Mouse (Mus musculus) stomach, postnatal 0 days (tissue): Measurements from ENCODE around the gene Maml1. TPM values are rescaled to one million over a fixed set of nuclear protein-coding genes. Genes with fewer than 3 reads are reported as not detected.

ENCODE experiments used
- ATAC-seq: fragments of 200-750 bp; cut with Nextera tagmentation; 2 replicates; pipeline ENCODE4 v1.8.0; 2017; ENCODE audit not compliant: low FRiP score, low TSS enrichment
- DNase-seq: peaks from one replicate; pipeline ENCODE4 v3.0.0-alpha.2; 2016; ENCODE audit warnings: low spot score
- H3K27ac ChIP-seq: fragments of 300-500 bp; sonication (generic); replicated peaks from 2 replicates; pipeline ENCODE4 v1.5.1; 2014; ENCODE audit warnings: mild to moderate bottlenecking, control low read depth
- H3K27me3 ChIP-seq: fragments of 300-500 bp; sonication (generic); 2 replicates; pipeline ENCODE4 v1.6.1; 2014; ENCODE audit warnings: low read length; ENCODE audit not compliant: control insufficient read depth, insufficient read depth
- H3K36me3 ChIP-seq: fragments of 300-500 bp; sonication (generic); 2 replicates; pipeline ENCODE4 v1.6.1; 2014; ENCODE audit warnings: low read length, mixed read lengths; ENCODE audit not compliant: control insufficient read depth, insufficient read depth
- H3K4me1 ChIP-seq: fragments of 300-500 bp; sonication (generic); replicated peaks from 2 replicates; pipeline ENCODE4 v1.6.1; 2014; ENCODE audit warnings: antibody characterized with exemption; ENCODE audit not compliant: control insufficient read depth, insufficient read depth
- H3K4me2 ChIP-seq: fragments of 300-500 bp; sonication (generic); replicated peaks from 2 replicates; pipeline ENCODE4 v1.6.1; 2014; ENCODE audit warnings: low read depth, mild to moderate bottlenecking, control low read depth, moderate library complexity
- H3K4me3 ChIP-seq: fragments of 300-500 bp; sonication (generic); 2 replicates; pipeline ENCODE4 v1.5.1; 2014; ENCODE audit warnings: low read depth, low read length, control low read depth
- H3K9ac ChIP-seq: fragments of 300-500 bp; sonication (generic); 2 replicates; pipeline ENCODE4 v1.6.1; 2014; ENCODE audit warnings: mild to moderate bottlenecking, low read length, control low read depth, mixed read lengths
- H3K9me3 ChIP-seq: fragments of 300-500 bp; sonication (generic); 2 replicates; pipeline ENCODE4 v1.6.1; 2016; ENCODE audit warnings: low read length; ENCODE audit not compliant: control insufficient read depth
- CTCF ChIP-seq: IDR thresholded peaks from 2 replicates; pipeline ENCODE4 v1.5.1; 2016; ENCODE audit warnings: antibody characterized with exemption, low read depth, mild to moderate bottlenecking, moderate library complexity
- EP300 ChIP-seq: optimal IDR thresholded peaks from 2 replicates; pipeline ENCODE3; 2016; ENCODE audit warnings: antibody characterized with exemption
- WGBS: fragments of 180-500 bp; shearing (Covaris S2); extraction: QIAGEN DNeasy Blood & Tissue Kit; methylation state at CpG from one replicate; pipeline ENCODE4 v1.1.7; 2014; 5-methylcytosine and 5-hydroxymethylcytosine counted together
- microRNA-seq: library from miRNA; unstranded; fragments of <30 nt; microRNA quantifications from one replicate; pipeline ENCODE4, GENCODE M21; 2016
- polyA plus RNA-seq: library from polyadenylated mRNA; unstranded; fragments of >200 nt; fragmentation: Nextera tagmentation; extraction: Ambion mirVana; gene quantifications from 2 replicates; pipeline ENCODE4 v1.2.1, GENCODE M21; 2015

Gene Maml1
- polyA plus RNA-seq, 1 experiment from 2014 or later: 2.4 TPM

DNA sequence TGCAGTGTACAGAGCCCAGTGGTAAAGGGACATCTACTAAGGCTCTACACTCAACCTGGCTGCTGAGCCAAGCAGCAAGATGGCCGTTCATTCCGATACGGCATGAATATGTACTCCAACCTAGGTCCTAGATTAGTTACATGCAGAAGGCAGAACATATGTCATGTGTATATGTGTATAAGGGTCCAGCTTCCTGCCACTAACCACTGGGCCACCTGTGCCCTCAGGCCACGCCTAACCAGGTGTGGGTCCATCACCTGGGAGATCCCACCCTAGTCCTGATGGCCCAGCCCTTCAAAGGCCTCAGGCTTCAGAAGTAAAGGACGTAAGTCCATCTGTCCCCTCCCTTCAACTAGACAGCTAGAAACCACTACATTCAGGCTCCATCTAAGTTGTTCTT is 84.1 kb downstream of the Maml1 start:
- no peak for TF ChIP-seq EP300
- TF ChIP-seq CTCF: no peak
- no peak overlapping the region for H3K27ac ChIP-seq
- 86% methylated on average over 5 of the region's 5 CpGs for WGBS
- H3K4me1 ChIP-seq: peaks cover 8% of the 10 kb centered on the region; the same call in 1 of the 2 replicates
- no peaks in the 10 kb centered on the region for H3K9me3 ChIP-seq
- ATAC-seq (no peak), DNase-seq (no peak)
- H3K36me3 ChIP-seq: peaks cover 31% of the 10 kb centered on the region
- H3K27me3 ChIP-seq: no peaks in the 10 kb centered on the region
- H3K4me3 ChIP-seq: no peak overlapping the region
- no peak overlapping the region for H3K4me2 ChIP-seq
- H3K9ac ChIP-seq: no peak overlapping the region

DNA sequence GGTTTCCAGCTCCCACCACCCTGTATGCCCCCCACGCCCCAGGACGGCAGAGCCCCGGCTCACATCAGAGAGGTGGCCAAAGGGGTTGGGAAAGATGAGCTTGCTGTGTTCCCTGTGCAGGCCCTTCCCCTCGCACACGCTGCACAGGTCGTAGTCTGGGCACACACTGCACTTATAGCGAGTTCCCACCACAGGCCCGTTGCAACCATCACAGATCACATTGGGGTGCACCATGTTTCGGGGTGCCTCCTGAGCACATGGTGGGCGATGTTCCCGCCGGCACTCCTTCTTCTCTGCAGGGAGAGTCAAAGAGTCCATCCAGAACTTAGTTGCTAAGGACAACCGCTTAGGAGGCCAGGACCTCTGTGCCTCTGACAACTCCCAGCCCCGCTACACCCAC is 84.8 kb downstream of the Maml1 start:
- DNase-seq (no peak), ATAC-seq (no peak)
- Histone ChIP-seq H3K27ac (no peak overlapping the region), H3K4me2 (no peak overlapping the region), H3K4me3 (no peak overlapping the region), H3K27me3 (no peaks in the 10 kb centered on the region), H3K4me1 (0 out of 2 replicates have a peak, but pooled peaks cover 4% of the 10 kb centered on the region), H3K9me3 (no peaks in the 10 kb centered on the region), H3K9ac (no peak overlapping the region), H3K36me3 (peaks cover 37% of the 10 kb centered on the region)
- no peak for TF ChIP-seq EP300
- WGBS: 95% methylated on average over 14 of the region's 14 CpGs

DNA sequence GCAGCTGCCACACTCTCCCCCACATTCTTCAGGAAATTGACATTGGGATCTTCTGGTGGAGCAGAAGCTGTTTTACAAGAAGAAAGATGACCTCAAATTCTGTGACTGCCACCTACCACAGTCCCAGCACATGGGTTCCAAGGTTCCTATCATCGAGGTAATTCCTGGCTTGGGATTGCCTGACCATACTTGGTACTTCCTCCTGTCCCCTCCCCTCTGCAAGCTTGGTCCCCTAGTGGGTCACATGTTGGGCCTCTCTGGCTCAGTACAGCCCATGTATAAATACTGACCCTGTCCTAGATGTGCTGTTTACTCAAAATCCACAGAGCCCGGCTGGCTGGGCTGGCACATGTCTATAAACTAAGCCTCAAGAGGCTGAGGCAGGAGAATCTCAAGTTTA is 86.1 kb downstream of the Maml1 start:
- DNase-seq (no peak), ATAC-seq (no peak)
- no peak for TF ChIP-seq CTCF
- no peak for TF ChIP-seq EP300
- no peak overlapping the region for H3K9ac ChIP-seq
- H3K4me1 ChIP-seq: 0 out of 2 replicates have a peak, but pooled peaks cover 4% of the 10 kb centered on the region
- H3K27ac ChIP-seq: no peak overlapping the region
- peaks cover 45% of the 10 kb centered on the region for H3K36me3 ChIP-seq
- H3K9me3 ChIP-seq: no peaks in the 10 kb centered on the region
- no peak overlapping the region for H3K4me2 ChIP-seq
- no peak overlapping the region for H3K4me3 ChIP-seq
- 58% methylated on average over 2 of the region's 2 CpGs for WGBS
- no peaks in the 10 kb centered on the region for H3K27me3 ChIP-seq

Small RNA genes within 50 kb of the gene (microRNA-seq; reads per million reads assigned to microRNA genes)
- not detected for gene Mir6919

Other genes with a start within 250 kb of the Maml1 start
- gene Tbc1d9b, start 160.9 kb downstream of the Maml1 start, polyA plus RNA-seq: 13.9 and 14.5 TPM in 2 replicates
- gene Mrnip, start 117.9 kb downstream of the Maml1 start, polyA plus RNA-seq: 6.1 and 6.2 TPM in 2 replicates
- gene Sqstm1, start 81.5 kb downstream of the Maml1 start, polyA plus RNA-seq: 211 and 220 TPM in 2 replicates
- gene Mgat4b, start 81.4 kb downstream of the Maml1 start, polyA plus RNA-seq: 30.8 and 32.6 TPM in 2 replicates
- 13.2 and 13.8 TPM in 2 replicates for gene Ltc4s, start 53.7 kb downstream of the Maml1 start, polyA plus RNA-seq
- gene Canx, start 33.4 kb upstream of the Maml1 start, polyA plus RNA-seq: 171 and 181 TPM in 2 replicates
- gene Cby3, start 62.2 kb upstream of the Maml1 start, polyA plus RNA-seq: 0.15 and 0.28 TPM in 2 replicates
- 113 and 115 TPM in 2 replicates for gene Hnrnph1, start 84.7 kb upstream of the Maml1 start, polyA plus RNA-seq
- gene Rufy1, start 138.8 kb upstream of the Maml1 start, polyA plus RNA-seq: 18.7 and 22.8 TPM in 2 replicates